Mouse (Mus musculus): ENCODE data around the gene Artn.

DNA sequence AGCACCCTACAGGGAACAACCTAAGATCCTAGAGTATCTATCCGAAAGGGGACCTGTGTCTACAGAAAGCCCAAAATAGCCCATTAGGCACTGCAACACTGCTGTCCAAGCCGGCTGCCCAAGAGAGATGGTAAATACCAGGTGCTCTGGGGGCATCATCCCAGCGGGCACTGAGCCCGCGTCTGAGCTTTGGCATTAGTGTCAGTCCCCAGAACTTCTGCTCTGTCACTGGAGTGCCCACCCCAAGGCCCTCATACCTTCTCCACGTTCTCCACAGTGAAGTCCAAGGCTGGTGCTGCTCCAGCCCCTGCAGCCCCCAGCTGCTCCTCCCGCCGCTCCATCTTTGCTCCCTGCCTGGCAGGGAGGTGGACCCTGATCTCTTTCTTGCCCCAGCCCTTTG is 15.5 kb downstream of the Artn start:
- TF ChIP-seq POLR2A (IDR thresholded peaks at IDR 0.05; ENCODE audit: control insufficient read depth, extremely low read depth, insufficient read depth, low read length, poor library complexity) (no peak), CTCF (IDR thresholded peaks at IDR 0.05; ENCODE audit: borderline replicate concordance, control insufficient read depth, extremely low read depth, insufficient read depth, low read length, poor library complexity) (no peak)

Measured in thymus, adult 2 months (tissue).